Mouse (Mus musculus): Measurements from ENCODE around the gene Car4. TPM values are rescaled to one million over a fixed set of nuclear protein-coding genes. Genes with fewer than 3 reads are reported as not detected.

Gene Car4
- polyA plus RNA-seq (2017; shearing (Covaris generic)), result not detected

DNA sequence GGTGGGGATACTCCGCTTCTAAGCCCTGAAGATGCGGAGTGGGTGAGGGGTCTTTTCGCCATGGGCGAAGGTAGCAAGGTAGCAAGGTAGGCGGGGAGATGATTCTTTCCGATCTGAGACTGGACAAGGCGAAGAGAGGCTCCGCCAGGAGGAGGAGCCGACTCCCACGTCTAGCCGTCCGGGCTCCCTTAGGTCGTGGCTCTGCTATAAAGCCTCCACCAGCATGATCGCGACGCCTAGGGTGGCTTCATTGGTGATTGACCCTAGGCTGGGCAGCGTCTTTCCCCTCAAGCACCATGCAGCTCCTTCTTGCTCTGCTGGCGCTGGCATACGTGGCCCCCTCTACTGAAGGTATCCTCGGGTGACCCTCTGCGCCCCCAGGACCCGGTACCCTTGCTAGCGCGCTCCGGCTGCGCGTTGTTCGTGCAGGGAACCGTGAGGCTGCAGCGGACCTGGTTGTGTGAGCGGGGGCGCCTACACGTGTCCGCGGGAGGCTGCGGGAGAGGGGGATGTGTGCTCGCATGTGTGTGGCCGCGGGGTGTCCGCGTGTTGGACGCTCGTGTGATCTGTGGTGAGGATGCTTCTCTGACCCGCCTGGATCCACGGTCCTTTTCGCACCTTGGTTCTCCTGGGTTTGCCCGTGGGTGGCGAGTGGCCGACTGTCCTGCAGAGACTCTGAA is at the start of gene Car4:
Gene Car4, plus strand, starts transcription at position 196 of the 680 bp plus-strand sequence.
- ATAC-seq, result no peak

DNA sequence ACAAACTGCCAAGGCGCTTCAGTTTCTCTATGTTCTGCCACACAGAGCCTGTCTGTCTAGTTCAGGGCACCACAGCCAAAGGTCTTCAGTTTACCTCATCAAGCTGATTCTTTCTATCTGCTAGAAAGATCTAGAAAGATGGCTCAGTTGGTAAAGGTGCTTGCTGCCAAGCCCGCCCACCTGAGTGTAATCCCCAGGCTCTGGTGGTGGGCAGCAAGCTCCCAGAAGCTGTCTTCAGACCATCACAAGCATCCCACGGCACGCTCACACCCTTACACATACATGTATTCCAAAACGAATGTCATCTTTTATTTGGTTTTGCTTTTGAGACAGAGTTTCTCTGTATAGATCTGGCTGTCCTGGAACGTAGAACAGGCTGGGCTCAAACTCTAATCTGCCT is 49.1 kb upstream of the Car4 start:
- ATAC-seq, result no peak

DNA sequence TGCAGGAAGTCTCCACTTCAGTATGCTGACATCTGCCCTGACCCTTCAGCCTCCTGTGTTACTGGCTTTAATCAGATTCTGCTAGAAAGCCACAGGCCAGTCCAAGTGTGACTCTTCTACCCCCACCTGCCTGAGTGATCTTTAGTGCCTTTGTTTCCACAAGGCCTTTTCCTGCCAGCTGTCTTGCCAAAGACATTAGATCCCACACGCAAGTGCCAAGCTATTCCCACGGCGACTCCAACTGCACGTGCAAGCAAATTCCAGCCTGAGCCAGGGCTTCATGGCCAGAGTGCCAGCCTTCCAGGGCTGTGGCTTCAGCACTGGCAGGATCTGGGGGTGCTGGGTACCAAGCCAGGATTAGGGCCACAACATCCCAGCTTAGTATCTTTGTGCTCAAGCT is 47.2 kb upstream of the Car4 start:
- no peak for ATAC-seq

DNA sequence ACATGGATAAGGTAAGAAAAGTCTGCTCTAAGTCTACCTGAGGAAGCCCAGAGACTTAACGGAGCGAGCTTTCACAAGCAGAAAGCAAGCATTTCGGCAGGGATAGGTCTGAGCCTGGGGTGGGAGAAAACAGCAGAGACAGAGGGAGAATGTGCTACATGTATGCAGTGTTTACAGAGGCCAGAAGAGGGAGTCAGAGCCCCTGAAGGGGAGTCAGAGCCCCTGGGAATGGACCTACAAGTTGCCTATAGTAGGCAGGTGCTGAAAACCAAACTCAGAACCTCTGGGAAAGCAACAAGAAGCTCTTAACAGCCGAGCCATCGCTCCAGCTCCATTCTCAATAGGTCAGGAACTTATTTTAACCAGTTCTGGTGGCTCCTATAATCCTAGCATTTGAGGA is 42.9 kb upstream of the Car4 start:
- ATAC-seq, result no peak

DNA sequence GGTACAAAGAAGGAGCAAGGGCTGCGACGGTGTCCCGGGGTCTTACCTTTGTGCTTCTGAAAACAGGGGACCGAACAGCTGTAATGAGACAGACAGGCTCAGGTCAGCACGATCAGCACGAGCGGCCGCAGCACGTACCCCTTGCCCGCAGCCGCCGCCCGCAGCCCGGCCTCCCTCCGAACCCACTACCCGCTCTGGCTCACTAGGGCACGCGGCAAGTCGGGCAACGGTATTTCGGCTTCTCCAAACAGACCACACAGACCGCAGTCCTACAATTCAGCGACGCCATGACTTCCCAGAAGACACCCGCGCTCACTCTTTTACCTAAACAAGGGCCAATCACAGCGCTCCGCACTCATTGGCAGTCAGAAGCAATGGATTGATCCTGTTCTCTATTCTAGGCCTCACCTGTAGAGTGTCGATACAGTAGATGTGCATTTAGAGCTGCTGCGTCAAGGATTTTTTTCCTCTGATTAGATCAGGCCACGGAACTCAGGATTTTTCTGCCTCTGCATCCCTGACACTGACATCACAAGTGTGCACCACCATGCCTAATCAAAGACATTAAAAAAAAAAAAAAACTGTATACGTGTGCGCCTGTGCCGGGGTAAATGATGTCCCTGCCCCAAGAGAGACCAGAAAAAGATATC is 41.4 kb upstream of the Car4 start, which contains the start of gene Znhit3:
Gene Znhit3, minus strand, starts transcription at position 314 of the 650 bp plus-strand sequence.
- peak; percentile 97 for ATAC-seq

DNA sequence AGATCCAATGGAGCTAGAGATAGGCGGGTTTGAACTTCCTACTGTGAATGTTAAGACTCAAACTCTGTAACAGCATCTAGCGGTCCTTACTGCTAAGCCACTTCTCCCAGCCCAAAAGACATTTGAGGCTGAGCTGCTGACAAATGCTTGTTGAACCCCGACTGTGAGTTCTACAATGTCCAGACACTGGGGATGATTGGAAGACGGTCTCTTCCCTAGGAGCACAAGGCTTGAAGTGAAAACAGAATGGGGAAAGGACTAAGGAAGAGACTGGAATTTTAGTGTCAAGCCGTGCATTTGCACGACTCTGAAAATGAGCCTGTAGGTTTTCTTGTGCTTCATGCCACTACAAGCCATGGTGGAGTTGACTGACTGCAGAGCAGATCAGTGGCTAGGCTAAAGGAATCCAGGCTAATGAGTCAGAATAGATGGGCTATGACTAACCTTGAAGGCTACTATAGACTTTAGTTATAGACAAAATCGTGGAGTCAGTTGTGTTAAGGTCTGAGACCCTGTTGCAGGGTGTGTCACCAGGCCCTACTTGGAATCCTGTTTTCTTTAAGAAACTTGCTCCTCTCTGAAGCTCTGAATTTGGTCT is 40.8 kb upstream of the Car4 start:
- no peak for ATAC-seq

DNA sequence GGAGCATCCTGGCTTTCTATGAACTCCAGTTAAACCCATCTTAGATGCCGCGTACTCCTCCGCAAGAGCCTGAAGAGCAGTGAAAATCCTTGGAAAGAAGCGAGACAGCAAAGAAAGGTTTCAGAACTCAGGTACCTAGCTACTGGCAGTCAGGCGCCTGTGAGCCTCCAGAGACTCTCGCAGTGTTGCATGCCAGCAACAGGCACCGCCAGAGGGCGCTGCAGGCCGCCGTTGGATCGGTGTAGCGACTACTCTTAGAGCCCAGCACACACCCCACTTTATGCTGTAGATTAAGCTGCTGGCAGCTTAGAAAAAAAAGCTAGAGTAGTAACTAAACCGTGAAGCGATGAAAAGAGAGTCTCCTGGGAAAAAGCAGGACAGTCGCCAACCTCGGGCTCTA is 39.2 kb upstream of the Car4 start:
- no peak for ATAC-seq

DNA sequence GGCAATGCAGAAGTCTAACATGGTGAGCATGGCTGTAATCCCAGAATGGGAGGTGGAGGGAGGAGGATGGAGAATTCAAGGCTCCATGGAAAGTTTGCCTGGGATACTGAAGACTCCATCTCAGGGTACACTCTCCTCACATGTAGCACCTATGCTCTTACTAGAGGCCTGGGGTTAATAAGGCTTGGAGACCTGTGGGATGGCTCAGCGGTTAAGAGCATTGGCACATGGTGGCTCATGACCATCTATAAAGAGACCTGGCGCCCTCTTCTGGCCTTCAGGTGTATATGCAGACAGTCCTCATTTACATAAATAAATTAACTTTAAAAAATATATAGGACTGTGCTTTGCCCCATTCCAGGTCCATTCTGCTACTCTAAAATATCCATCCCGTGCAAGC is 38.3 kb upstream of the Car4 start:
- peak; percentile 53 for ATAC-seq

DNA sequence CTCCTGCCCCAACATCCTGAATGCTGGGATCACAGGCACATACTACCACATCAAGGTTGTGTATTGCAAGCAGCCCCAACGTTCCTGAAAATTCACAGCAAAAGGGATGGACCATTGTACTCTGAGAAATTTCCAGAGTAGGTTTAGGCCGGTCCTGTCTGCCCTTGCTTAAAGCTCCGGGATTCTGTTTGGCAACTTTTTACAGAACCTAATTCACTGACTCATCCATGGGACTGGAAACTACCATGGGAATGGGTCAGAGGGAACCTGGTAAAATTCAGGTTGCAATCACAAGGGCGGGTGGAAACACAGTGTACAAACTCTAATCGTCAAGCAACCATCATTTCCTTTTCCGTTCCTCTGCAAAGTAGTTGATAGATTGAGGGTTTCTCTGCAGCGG is 37.6 kb upstream of the Car4 start:
- ATAC-seq, result no peak

DNA sequence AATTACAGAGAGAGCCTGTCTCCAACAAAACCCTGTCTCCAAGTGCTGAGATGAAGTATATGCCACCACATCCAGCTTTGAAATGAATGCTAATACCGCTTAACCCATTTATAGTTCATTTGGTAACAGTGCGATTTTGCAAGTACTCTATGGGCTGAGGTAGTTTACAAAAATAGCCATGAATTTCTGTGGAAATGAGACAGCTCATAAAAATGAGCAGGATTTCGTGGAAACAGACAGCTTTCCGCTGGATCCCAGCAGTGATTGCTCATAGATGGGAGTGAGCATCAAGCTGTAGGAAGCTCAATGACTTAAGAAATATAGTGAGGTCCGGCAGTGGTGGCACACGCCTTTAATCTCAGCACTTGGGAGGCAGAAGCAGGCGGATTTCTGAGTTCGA is 36.6 kb upstream of the Car4 start:
- no peak for ATAC-seq

DNA sequence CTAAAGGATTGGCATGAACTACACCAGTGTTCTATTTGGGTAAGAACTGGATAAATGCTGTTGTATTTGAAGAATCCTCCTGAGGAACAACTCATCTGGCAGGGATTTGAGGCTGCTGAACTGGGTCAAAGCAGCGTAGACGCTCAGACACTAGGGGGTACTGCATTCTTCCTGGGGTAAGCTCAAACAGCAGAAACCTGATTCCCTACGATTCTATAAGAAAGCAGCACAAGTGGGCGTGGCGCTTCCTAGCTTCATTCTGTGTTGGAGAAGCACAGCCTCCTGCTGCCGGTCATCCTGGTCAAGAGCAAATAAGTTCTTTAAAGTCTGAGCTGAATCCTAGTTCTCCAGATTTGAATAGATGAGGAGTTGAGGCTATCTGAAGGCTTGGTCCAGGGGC is 25.3 kb upstream of the Car4 start:
- ATAC-seq, result no peak

DNA sequence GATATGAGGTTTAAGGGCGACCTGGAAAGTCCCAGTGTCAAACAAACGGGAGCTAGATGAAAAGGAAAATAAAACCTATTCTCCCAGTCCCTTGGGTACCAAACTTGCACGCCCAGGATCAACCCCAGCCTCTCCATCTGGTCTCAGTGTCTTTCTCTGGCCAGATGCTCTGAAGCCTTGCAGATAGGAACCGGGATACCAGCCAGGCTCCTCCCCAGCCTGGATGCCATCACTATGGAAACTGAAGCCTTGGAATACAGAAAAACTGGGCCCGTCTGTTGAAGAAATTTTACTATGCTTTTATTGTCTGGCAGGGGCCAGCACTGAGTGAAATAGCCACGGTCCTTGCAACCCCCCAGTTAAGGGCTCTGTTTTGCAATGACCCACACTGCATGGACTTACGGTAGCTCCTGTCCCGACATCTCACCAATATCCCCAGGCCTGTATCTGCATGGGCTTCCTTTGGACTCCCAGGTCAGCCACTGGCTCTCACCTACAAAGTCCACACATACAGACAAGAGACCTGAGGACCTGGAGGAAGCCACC is 18.0 kb upstream of the Car4 start:
- no peak for ATAC-seq

DNA sequence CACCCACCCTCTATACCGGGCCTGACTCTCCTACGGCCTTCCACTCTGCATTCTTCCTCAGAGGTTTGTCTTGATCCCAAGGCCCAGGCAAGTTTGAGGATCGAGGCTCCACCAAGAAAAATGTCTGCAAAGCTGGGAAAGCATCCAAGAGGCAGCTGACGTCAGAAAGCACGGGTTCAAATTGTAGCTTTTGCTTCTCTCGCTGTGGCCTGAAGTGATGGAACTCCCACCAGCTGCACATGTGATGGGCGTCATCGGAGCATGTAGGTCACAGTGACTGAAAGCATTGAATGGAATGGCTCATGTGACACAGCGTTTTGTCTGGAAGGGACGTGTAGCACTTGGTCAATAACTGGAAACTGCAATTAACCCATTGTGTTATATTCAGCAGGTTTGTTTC is 17.4 kb upstream of the Car4 start:
- ATAC-seq, result no peak

DNA sequence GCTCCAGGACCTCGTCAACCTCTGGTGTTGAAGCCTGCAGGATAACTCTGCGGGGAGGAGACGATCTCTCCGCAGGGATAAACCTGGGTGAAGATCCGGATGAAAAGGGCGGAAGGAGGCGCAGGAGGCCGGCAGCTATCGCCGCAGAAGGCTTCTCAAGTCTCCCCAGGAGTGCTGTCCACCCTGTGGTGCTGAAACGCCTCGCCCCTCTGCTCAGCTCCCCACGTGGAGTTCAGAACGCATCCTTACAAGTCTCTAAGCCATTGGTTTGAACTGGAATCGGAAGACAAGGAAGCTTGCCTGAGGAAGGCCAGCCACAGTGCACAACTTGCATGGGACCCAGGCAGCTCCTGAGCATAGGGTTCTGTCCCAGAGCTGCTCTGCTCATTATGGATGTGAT is 13.6 kb upstream of the Car4 start:
- no peak for ATAC-seq

DNA sequence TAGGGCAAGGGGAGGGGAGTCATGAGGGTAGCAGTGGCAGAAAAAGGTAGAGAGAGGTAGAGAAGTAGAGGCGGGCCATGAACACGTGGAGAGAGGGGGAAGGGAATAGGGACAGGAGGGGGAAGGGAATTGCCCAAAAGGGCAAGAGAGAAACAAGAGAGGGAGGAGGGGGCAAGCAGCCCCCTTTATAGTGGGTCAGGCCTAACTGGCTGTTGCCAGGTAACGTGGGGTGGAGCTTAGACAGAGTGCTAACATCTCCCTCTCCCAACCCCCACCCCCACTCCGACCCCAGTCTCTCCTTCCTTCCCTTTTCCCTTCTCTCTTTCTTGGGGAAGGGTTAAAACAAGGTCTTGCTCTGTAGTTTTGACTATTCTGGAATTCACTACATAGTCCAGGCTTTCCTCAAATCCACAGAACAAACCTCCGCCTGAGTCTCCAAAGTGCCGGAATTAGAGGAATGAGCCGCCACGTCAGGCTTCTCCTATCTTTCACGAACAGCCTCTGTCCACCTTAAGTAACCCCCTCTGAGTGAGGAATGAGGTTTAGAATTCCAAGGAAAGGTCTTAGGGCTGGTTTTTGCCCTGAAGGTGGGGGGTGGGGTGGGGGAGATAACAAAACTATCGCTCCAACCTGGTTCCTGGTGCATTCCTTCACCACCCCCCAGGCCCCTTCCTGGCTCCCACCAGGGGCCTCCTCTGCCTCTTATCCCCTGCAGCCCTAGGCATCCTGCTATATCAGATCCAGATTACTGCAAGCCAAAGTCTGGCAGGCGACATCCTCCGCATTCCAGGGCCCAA is 12.7 kb upstream of the Car4 start:
- no peak for ATAC-seq

DNA sequence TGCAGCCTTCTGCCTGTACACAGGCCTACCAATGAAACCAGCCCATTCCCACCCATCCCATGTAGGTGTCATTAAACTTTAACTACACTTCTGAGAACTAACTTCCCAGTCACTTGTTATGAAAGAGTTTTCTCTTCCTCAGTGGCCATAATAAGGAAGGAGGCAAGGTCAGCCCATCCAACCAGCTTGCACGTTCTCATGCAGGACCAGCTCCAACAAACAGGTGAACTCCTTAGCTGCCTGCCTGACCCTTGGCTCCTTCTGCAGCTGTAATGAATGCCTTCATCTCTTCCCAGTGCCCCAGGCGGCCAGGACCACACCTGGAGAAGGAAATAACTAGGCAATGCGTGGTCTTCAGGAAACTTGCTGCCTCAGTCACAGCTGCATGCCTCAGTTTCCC is 11.7 kb upstream of the Car4 start:
- no peak for ATAC-seq

DNA sequence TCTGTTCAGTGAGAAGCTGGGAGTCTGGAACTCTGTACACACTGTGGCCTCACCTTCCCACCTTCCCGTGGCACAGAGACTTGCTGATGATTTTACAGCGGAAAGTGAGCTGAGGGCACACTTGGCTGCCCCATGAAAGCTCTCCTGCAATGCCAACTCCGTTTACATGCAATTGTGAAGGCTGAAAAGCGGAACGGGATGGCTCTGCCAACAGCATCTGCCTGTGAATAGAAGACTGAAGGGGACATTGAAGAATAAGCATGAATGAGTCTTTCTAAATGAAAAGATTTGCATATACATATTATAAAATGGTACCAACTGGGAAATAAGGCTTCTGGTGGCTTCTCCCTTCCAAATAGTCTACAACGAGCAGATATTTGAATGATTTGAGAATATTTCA is 10.4 kb upstream of the Car4 start:
- no peak for ATAC-seq

DNA sequence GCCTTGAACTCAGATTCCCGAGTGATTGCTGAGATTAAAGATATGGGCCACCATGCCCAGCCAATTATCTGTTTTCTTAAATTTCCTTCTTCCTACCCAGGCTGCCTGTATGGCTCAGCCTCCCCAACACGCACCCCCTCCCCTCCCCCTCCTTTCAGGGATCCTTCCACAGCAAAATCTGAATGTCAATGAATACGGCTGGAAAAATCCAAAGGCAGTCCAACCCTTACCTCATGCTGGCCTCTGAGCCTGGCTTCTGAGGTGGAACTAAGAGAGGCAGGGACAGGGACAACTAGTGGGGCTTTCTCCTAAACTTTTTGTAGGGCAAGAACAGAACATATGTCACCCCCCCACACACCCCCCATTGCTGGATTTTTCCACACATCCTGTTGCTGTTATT is 9.5 kb upstream of the Car4 start:
- ATAC-seq, result no peak

DNA sequence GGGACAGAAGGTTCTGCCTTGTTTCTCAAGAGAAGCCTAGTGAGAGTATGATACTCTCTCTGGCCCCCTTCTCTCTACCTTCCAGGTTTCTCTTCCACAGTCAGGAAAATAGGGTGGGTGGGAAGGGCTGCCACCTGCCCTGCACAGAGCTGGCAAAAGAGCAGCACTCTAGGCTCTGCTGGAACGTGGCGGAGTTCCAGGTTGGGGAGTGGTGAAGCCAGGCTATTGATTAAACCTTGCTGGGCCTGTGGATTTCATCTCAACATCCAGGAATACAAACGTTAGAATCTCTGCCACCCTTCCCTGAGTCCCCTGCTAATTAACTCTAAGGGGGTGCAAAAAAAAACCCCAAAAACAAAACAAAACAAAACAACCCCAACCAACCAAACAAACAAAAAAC is 9.1 kb upstream of the Car4 start:
- no peak for ATAC-seq

DNA sequence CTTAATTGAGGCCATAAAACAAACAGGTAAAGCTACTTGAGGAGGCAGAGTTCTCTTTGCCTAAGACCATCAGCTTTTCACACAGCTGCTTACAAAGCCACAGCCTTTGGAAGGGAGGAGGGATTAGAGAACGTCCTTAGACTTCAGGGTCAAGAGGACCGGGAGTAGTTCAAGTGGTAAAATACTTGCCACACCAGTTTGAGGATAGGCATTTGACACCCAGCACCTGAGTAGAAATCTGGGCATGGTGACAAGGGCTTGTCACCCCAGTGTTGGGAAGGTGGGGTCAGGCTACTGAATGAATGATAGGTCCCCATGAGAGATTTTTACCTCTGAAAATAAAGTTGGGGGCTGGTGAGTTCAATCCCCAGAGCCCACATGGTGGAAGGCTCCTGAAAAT is 5.0 kb upstream of the Car4 start:
- ATAC-seq, result no peak

DNA sequence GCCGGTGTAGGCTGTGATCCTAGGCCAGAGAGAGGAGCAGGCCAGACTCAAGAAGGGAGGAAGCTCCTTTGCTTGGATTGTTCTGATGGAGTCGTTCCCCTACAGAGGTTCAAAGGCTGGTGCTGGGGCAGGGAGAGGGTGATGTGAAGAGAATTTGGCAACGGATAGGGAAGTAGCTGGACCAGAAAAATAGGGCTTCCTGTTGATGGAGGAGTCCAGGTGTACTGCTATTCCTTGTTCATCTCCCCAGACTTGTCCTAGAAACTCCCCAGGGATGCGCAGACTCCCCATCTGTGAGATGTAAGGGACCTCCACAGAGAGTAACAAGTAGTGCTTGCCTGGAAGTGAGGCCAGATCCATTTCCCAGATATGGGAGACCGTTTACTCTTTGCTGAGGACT is 1.2 kb upstream of the Car4 start:
- no peak for ATAC-seq

DNA sequence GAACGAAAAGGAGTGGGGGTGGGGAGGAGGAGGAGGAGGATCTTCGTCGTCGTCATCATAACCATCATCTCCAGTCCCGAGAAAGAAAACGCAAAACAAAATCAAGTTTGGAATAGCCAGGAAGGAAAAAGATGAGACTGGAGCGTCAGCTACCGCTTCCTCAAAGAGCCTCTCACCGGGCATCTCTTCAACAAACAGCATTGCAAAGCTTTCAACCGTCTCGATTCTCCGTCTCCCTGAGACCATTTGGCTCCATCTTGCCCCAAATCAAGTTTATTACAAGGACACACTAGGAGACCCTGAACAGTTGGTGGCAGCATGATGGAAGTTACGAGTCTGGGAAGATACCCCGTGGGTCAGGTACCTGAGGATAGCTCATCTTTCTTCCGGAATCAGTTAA is 415 bp upstream of the Car4 start:
- ATAC-seq, result no peak

DNA sequence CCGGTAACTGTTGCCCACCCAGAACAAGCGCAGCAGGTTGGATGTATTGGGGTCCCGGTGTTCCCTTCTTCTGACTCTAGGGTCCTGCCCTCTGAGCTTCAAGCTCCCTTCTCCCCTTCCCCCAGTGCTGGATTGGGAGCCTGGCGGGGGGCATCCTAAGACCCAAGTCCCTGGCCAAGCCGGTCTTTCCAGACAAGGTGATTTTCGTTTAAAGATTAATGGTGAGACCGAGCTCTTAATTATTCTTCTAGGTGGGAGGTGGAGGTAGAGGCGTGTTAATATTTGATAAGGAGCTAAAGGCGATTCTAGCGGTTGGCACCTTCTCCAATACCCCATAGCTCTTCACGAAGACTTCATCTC is 665 bp downstream of the Car4 start:
- ATAC-seq, result no peak
